Mouse (Mus musculus) megakaryocyte-erythroid progenitor cell, adult 5-6 weeks (primary cell): ENCODE measurements around the gene Zc3h7b. TPM values are rescaled to one million over a fixed set of nuclear protein-coding genes. Genes with fewer than 3 reads are reported as not detected.

Experiments used
- ATAC-seq: replicated peaks from 2 replicates; pipeline ENCODE4 v1.8.0; 2016; ENCODE audit warnings: mild to moderate bottlenecking, inconsistent platforms; ENCODE audit not compliant: severe bottlenecking, poor library complexity, low FRiP score, low TSS enrichment
- total RNA-seq, 2 experiments: library from RNA; stranded (forward) in 1 of 2; stranded (reverse) in 1 of 2; fragments of 200-1000, 215-1000 nt in 1 of 2; fragments of >200 nt in 1 of 2; fragmentation: Nextera tagmentation in 1 of 2; gene quantifications; 2 replicates each; pipeline ENCODE4 v1.2.3; 2014 to 2017

Gene Zc3h7b
- total RNA-seq, 2 experiments from 2014 or later, result 22.4 to 35.7 TPM

GRCm38 (mm10) chr15:81776631-81777422 lies 32.0 kb downstream of the Zc3h7b start:
- peak; percentile 27; the same call in 1 of the 2 replicates for ATAC-seq

GRCm38 (mm10) chr15:81781816-81782215 lies 37.0 kb downstream of the Zc3h7b start:
- no peak for ATAC-seq

GRCm38 (mm10) chr15:81784762-81785161 lies 39.9 kb downstream of the Zc3h7b start:
- ATAC-seq, result no peak

- no peak for ATAC-seq
Observed at GRCm38 (mm10) chr15:81785701-81786100, 40.8 kb downstream of the Zc3h7b start.

GRCm38 (mm10) chr15:81787525-81787924 lies 42.7 kb downstream of the Zc3h7b start:
- no peak for ATAC-seq

- 0 out of 2 replicates have a peak, but pooled peaks have one; percentile 33 for ATAC-seq
Observed at GRCm38 (mm10) chr15:81792444-81792843, 47.6 kb downstream of the Zc3h7b start.

GRCm38 (mm10) chr15:81796228-81796627 lies 51.4 kb downstream of the Zc3h7b start:
- ATAC-seq, result peak; percentile 56; the same call in 1 of the 2 replicates

- no peak for ATAC-seq
Observed at GRCm38 (mm10) chr15:81797861-81798260, 53.0 kb downstream of the Zc3h7b start.

- no peak for ATAC-seq
Observed at GRCm38 (mm10) chr15:81798421-81798820, 53.6 kb downstream of the Zc3h7b start.

- no peak for ATAC-seq
Observed at GRCm38 (mm10) chr15:81800391-81800790, 55.5 kb downstream of the Zc3h7b start.

- ATAC-seq, result peak; percentile 89
Observed at GRCm38 (mm10) chr15:81802001-81802890, 57.4 kb downstream of the Zc3h7b start, which contains the start of gene Tef. Gene Tef, plus strand, starts transcription at chr15:81802421.

GRCm38 (mm10) chr15:81802941-81803351 lies 58.1 kb downstream of the Zc3h7b start:
- peak; percentile 34 for ATAC-seq

GRCm38 (mm10) chr15:81803425-81803951 lies 58.6 kb downstream of the Zc3h7b start:
- ATAC-seq, result peak; percentile 53; the same call in 1 of the 2 replicates

- no peak for ATAC-seq
Observed at GRCm38 (mm10) chr15:81804172-81804571, 59.3 kb downstream of the Zc3h7b start.

GRCm38 (mm10) chr15:81804883-81805282 lies 60.0 kb downstream of the Zc3h7b start:
- ATAC-seq, result no peak

GRCm38 (mm10) chr15:81805624-81806023 lies 60.8 kb downstream of the Zc3h7b start:
- no peak for ATAC-seq

- ATAC-seq, result no peak
Observed at GRCm38 (mm10) chr15:81806621-81807404, 62.0 kb downstream of the Zc3h7b start.

GRCm38 (mm10) chr15:81808799-81809198 lies 63.9 kb downstream of the Zc3h7b start:
- no peak for ATAC-seq

GRCm38 (mm10) chr15:81809550-81809949 lies 64.7 kb downstream of the Zc3h7b start:
- ATAC-seq, result no peak
